Mouse (Mus musculus) left cerebral cortex, adult 2 months (tissue): ENCODE results near the gene Tas2r138. TPM values are rescaled to one million over a fixed set of nuclear protein-coding genes. Genes with fewer than 3 reads are reported as not detected.

Source experiments
- DNase-seq, 2 experiments: peaks; one replicate each; pipeline ENCODE4 v3.0.0; 2021 to 2022; ENCODE audit warnings: low spot score in 2 of 2, mixed read lengths in 1 of 2; ENCODE audit errors: extremely low spot score in 1 of 2
- H3K27ac ChIP-seq: fragments of 200-600 bp; 2 replicates; pipeline ENCODE4 v1.8.1; 2022
- H3K4me3 ChIP-seq: fragments of 200-600 bp; 2 replicates; pipeline ENCODE4 v1.8.1; 2022
- CTCF ChIP-seq: fragments of 200-600 bp; IDR thresholded peaks from 2 replicates; pipeline ENCODE4 v1.8.1; 2022; ENCODE audit warnings: antibody characterized with exemption, mild to moderate bottlenecking, moderate library complexity
- intact Hi-C: fragments of 180-260 bp; cut with DNase I; formaldehyde crosslinking; loops from one replicate; pipeline ENCODE4 v1.15.1; 2025
- long read RNA-seq, 2 experiments: library from polyadenylated mRNA; stranded (forward); transcript quantifications; one replicate each; pipeline ENCODE4 v2.0.0; 2021; ENCODE audit warnings: borderline mapping rate in 2 of 2
- total RNA-seq, 2 experiments: library from RNA; stranded (reverse); gene quantifications; 2 replicates each; pipeline ENCODE4 v1.2.3; 2021

Tas2r138 gene
- not detected for total RNA-seq
- long read RNA-seq, experiment 1 = 0 reads
- long read RNA-seq, experiment 2 = 0 reads

DNA sequence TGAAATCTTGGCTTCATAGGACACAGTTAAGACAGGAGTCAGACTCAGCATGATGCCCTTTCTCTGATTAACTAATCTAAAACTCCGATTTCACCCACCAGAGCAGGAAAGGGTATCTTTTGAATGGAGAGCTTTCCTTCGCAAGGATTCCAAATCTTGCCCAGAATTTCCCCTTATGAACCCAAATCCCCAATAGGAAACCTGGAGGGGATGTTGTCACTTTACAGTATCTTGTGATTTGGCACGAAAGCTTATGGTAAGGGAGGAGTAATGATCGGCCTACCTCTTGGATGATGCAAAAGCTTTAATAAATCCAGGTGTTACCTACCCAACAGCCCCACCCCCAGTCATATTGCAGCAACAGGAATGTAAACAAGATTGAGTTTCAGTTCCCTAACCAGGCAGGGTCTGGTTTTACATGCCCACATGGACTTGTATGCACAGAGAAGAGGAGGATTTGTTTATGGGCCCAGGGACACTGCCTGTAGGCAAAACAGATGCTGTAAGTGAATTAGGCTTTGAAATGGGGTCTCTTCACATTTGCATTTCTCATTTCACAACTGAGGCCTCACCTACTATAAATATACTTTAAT is at the start of gene Tas2r138:
Tas2r138 (minus strand) TSS at position 51 of the 593 bp plus-strand sequence.
- intact Hi-C loops = loop anchor here (5.0 kb wide), 1 partner anchor 131 kb away; no protein-coding TSS in a partner anchor

GRCm38 (mm10) chr6:40660930-40661329 is 47.8 kb upstream of the Tas2r138 start:
- H3K4me3 ChIP-seq = no peak overlapping the region
- H3K27ac ChIP-seq = no peak overlapping the region
- no peak for DNase-seq
- no peak for TF ChIP-seq CTCF
- intact Hi-C loops = no loop called here

More for the DNA sequence above, at the start of gene Tas2r138:
- no peak for DNase-seq
- no peak for TF ChIP-seq CTCF
- H3K4me3 ChIP-seq = no peak within 1 kb of the TSS
- H3K27ac ChIP-seq = no peak within 1 kb of the TSS

DNA sequence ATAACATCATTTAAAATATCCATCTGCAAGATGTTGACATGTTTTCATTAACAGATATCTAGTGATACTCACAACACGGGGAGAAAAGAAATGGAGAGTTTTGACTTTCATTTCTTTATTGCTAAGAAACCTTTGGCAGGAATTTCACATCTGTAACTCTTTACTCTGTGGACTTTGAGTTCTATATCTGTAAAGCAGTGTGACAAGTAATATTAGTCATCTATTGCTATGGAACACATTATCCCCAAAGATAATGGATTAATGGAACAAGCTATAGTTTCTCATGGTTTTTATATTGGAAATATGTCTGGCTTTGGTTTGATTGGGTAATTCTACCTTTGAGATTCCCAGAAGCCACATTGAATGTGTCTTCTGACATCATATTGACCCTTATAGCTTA is 37.8 kb upstream of the Tas2r138 start:
- TF ChIP-seq CTCF = no peak
- intact Hi-C loops = no loop called here
- Histone ChIP-seq H3K4me3 (no peak overlapping the region), H3K27ac (no peak overlapping the region)
- DNase-seq = no peak

GRCm38 (mm10) chr6:40645701-40646100 is 32.6 kb upstream of the Tas2r138 start:
- no peak overlapping the region for H3K27ac ChIP-seq
- no peak for TF ChIP-seq CTCF
- intact Hi-C loops = no loop called here
- no peak overlapping the region for H3K4me3 ChIP-seq
- DNase-seq = no peak

DNA sequence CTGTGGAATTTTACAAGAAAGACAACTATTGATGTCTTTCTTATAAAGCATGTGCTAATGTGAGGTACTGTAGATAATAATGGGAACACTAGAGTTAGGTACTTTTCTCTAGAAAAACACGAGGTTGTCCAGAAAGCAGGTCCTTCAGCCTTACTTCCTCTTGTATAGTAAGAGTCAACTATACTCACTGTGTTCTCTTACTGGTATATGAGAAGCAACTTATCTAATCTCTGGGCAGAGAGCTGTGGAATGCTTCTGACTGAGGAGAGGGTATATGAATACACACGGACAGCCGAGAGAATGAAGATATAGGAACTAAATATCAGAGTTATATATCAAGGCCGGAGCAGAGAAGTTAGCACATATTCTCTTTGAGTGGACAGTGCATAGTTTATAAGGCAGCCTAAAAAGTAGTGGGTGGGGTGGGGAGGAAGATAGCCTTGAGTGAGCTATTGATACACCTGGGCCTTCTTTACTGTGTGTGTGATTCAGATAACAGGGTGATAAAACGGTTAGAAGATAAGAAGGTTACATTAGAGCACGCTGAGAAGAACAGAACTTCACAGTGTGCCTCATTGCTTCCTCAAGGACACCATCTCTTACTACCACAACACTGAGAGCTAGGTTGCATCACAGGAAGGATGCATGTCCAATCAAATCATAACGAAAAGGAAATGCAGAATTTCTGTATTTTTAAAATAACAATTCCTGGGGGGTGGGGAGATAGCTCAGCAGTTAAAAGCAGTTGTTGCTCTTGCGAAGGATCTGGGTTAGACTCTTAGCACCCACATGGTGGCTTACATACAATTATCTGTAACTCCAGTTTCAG is 27.8 kb upstream of the Tas2r138 start:
- TF ChIP-seq CTCF = no peak
- H3K27ac ChIP-seq = no peak overlapping the region
- intact Hi-C loops = no loop called here
- no peak for DNase-seq
- no peak overlapping the region for H3K4me3 ChIP-seq

GRCm38 (mm10) chr6:40637755-40638154 is 24.6 kb upstream of the Tas2r138 start:
- DNase-seq = no peak
- TF ChIP-seq CTCF = no peak
- Histone ChIP-seq H3K27ac (no peak overlapping the region), H3K4me3 (no peak overlapping the region)
- intact Hi-C loops = no loop called here

- no peak overlapping the region for H3K27ac ChIP-seq
- no peak for DNase-seq
- no peak for TF ChIP-seq CTCF
- no peak overlapping the region for H3K4me3 ChIP-seq
- intact Hi-C loops = no loop called here
These were observed 22.4 kb upstream of the Tas2r138 start for GRCm38 (mm10) chr6:40635559-40635958.

GRCm38 (mm10) chr6:40634640-40635071 is 21.5 kb upstream of the Tas2r138 start:
- no peak overlapping the region for H3K27ac ChIP-seq
- intact Hi-C loops = no loop called here
- no peak for TF ChIP-seq CTCF
- DNase-seq = no peak
- H3K4me3 ChIP-seq = no peak overlapping the region

DNA sequence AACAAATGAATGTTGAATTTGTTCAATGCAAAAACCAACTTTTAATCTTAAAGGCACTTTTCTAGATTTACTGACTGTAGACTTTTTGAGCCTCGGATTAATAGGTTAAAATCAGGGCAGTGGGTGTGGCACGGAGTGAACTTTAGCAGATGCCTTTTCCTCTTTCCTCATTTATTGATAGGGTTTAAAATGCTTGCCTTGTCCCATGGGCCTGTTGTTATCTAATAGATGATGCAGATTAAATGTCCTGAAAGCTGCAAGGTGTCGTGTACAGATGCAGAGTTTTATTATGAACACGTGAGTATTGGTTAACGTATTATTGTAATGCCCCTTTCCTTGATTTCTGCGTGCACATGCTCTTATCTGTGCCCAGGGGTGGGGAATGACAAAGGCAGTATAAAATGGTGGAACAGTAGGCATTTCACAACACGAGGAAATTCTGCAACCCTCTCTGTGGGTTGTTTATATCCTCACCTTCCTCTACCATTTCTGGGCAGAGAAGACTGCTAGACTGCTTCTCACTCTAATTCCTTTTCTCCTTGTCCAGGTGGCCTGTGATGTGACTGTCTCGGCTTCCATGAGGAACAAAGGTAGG is 15.4 kb upstream of the Tas2r138 start, which contains the start of gene Mgam:
Mgam (plus strand) TSS at position 426 of the 595 bp plus-strand sequence.
- H3K4me3 ChIP-seq = no peak within 1 kb of the TSS
- TF ChIP-seq CTCF = no peak
- H3K27ac ChIP-seq = no peak within 1 kb of the TSS
- no peak for DNase-seq
- intact Hi-C loops = no loop called here

DNA sequence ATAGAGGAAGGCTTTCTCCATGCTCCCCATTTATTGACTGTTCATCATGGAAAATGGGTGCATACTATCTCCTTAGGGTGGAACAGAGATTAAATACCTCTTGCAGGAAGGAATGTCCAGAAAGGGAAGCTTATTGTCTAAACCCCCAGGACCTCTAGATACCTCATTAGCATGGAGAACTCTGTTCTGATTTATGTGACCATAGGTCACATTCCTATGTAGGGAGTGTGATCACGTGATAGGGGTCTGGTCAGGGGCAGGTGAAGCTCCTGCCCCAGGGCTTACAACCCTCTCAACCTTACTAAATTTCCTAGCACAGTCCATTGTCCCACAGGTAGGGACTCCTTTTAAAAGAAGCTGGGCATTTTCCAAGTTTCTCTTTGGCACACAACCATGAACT is 13.0 kb upstream of the Tas2r138 start:
- intact Hi-C loops = no loop called here
- no peak for DNase-seq
- H3K4me3 ChIP-seq = no peak overlapping the region
- TF ChIP-seq CTCF = no peak
- H3K27ac ChIP-seq = no peak overlapping the region

- H3K27ac ChIP-seq = no peak overlapping the region
- intact Hi-C loops = loop anchor here (1.0 kb wide), 1 partner anchor 71 kb away; no protein-coding TSS in a partner anchor
These were observed 4.9 kb upstream of the Tas2r138 start for GRCm38 (mm10) chr6:40617965-40618364.

GRCm38 (mm10) chr6:40610244-40610643 is 2.9 kb downstream of the Tas2r138 start:
- no peak for TF ChIP-seq CTCF
- H3K4me3 ChIP-seq = no peak overlapping the region
- H3K27ac ChIP-seq = no peak overlapping the region
- no peak for DNase-seq
- intact Hi-C loops = loop anchor here (5.0 kb wide), 1 partner anchor 128 kb away; no protein-coding TSS in a partner anchor

More at GRCm38 (mm10) chr6:40617965-40618364, 4.9 kb upstream of the Tas2r138 start:
- DNase-seq = peak; percentile 61 to 62
- TF ChIP-seq CTCF = peak; percentile 92
- H3K4me3 ChIP-seq = no peak overlapping the region
